ENCODE assay signal across 13 mouse cellular contexts in genomic region chr16:17801777-17802455, GRCm38 (mm10). TPM values are rescaled to one million over a fixed set of nuclear protein-coding genes. Genes with fewer than 3 reads are reported as not detected.
DNase-seq lines count a peak whose midpoint lies in the region; ATAC-seq lines count a peak whose summit lies in the region.
"Had no signal": no experiment of that assay in that cellular context is flagged by ENCODE, and none has a peak within 500 bp of the region (broad histone marks: within the 10 kb centered on the region; RNA-seq: fewer than 3 reads in every experiment).

No protein-coding gene starts in this region.

- DNase-seq in heart, adult 9 months (ENCODE audit: low spot score in 2 of 2), result no peak
- DNase-seq in lung, postnatal 36 days, result peak; percentile 33
- no peak for DNase-seq in lung, postnatal 10 days
- DNase-seq in neural tube, embryonic 11.5 days (ENCODE audit: low spot score), result no peak
- no peak for DNase-seq in cerebellum, postnatal 4 days (ENCODE audit: low spot score in 2 of 2)
- DNase-seq: embryo, embryonic 11 days; spleen, adult 18-20 months; thymus, postnatal 25 days had no signal

- H3K36me3 ChIP-seq in heart, embryonic 13.5 days, result peaks cover 9% of the 10 kb centered on the region; the same call in 1 of the 2 replicates
- H3K36me3 ChIP-seq in hindbrain, embryonic 16.5 days (ENCODE audit: control insufficient read depth, insufficient read depth, low read length), result no peaks in the 10 kb centered on the region
- 0 out of 2 replicates have a peak, but pooled peaks cover 3% of the 10 kb centered on the region for H3K36me3 ChIP-seq in neural tube, embryonic 11.5 days (ENCODE audit: control insufficient read depth, insufficient read depth, low read length)

- ATAC-seq in heart, embryonic 13.5 days (ENCODE audit: extremely low read depth, insufficient number of reproducible peaks, low FRiP score, low TSS enrichment), result no peak
- ATAC-seq in hindbrain, embryonic 16.5 days, result no peak
- no peak for ATAC-seq in neural tube, embryonic 11.5 days (ENCODE audit: insufficient read depth, low FRiP score, low TSS enrichment)
- ATAC-seq in granulocyte monocyte progenitor cell, adult 5-6 weeks (replicated peaks; ENCODE audit: poor library complexity, severe bottlenecking), result no peak

- peak overlapping the region; percentile 73 for H3K4me2 ChIP-seq in heart, embryonic 13.5 days
- H3K4me2 ChIP-seq in hindbrain, embryonic 16.5 days (ENCODE audit: low read length), result peak overlapping the region; percentile 75
- 0 out of 2 replicates have a peak overlapping the region, but pooled peaks have one; percentile 12 for H3K4me2 ChIP-seq in neural tube, embryonic 11.5 days (ENCODE audit: low read depth)

- H3K27me3 ChIP-seq in heart, embryonic 13.5 days (replicated peaks), result peaks cover 98% of the 10 kb centered on the region
- peaks cover 66% of the 10 kb centered on the region for H3K27me3 ChIP-seq in hindbrain, embryonic 16.5 days (replicated peaks; ENCODE audit: control insufficient read depth, insufficient read depth, low read length)
- H3K27me3 ChIP-seq in neural tube, embryonic 11.5 days (ENCODE audit: control insufficient read depth, insufficient read depth, low read length), result peaks cover 97% of the 10 kb centered on the region

- H3K4me3 ChIP-seq in heart, embryonic 13.5 days, result peak overlapping the region; percentile 51; the same call in 1 of the 2 replicates
- no peak overlapping the region for H3K4me3 ChIP-seq in hindbrain, embryonic 16.5 days (ENCODE audit: low read length)
- no peak overlapping the region for H3K4me3 ChIP-seq in neural tube, embryonic 11.5 days (ENCODE audit: low read depth, low read length)

- H3K4me1 ChIP-seq in heart, embryonic 13.5 days, result peaks cover 83% of the 10 kb centered on the region
- H3K4me1 ChIP-seq in hindbrain, embryonic 16.5 days (ENCODE audit: control insufficient read depth, insufficient read depth, low read depth, low read length), result peaks cover 45% of the 10 kb centered on the region
- H3K4me1 ChIP-seq in neural tube, embryonic 11.5 days (ENCODE audit: control insufficient read depth, insufficient read depth, low read length), result peaks cover 40% of the 10 kb centered on the region

- WGBS in heart, embryonic 13.5 days, result 15% methylated on average over 7 of the region's 7 CpGs
- 8% methylated on average over 7 of the region's 7 CpGs for WGBS in hindbrain, embryonic 16.5 days
- 5% methylated on average over 7 of the region's 7 CpGs for WGBS in neural tube, embryonic 11.5 days

- H3K27ac ChIP-seq in heart, embryonic 13.5 days (replicated peaks), result no peak overlapping the region
- no peak overlapping the region for H3K27ac ChIP-seq in hindbrain, embryonic 16.5 days (ENCODE audit: low read depth, low read length)
- no peak overlapping the region for H3K27ac ChIP-seq in neural tube, embryonic 11.5 days (ENCODE audit: low read depth, low read length)

- H3K9me3 ChIP-seq in heart, embryonic 13.5 days, result no peaks in the 10 kb centered on the region
- no peaks in the 10 kb centered on the region for H3K9me3 ChIP-seq in hindbrain, embryonic 16.5 days (ENCODE audit: control insufficient read depth, low read length)
- no peaks in the 10 kb centered on the region for H3K9me3 ChIP-seq in neural tube, embryonic 11.5 days (ENCODE audit: control insufficient read depth, low read length)

- no peak overlapping the region for H3K9ac ChIP-seq in heart, embryonic 13.5 days
- H3K9ac ChIP-seq in hindbrain, embryonic 16.5 days (ENCODE audit: low read depth, low read length), result no peak overlapping the region
- no peak overlapping the region for H3K9ac ChIP-seq in neural tube, embryonic 11.5 days (ENCODE audit: low read length)

RNA-seq across cellular contexts. Expression of gene Scarf2, which starts 4.8 kb away (rescaled TPM):
- 7.0 and 8.2 TPM in 2 replicates for polyA plus RNA-seq in heart, embryonic 13.5 days (2015; fragmentation: Nextera tagmentation; extraction: Ambion mirVana)
- 1.4 TPM in 2 replicates for polyA plus RNA-seq in hindbrain, embryonic 16.5 days (2015; fragmentation: Nextera tagmentation; extraction: Ambion mirVana)
- polyA plus RNA-seq in neural tube, embryonic 11.5 days (2014; fragmentation: Nextera tagmentation; extraction: Ambion mirVana), result 9.5 and 13.1 TPM in 2 replicates
- 1.1 TPM in 1 of 2 replicates, not detected in the other for total RNA-seq in granulocyte monocyte progenitor cell, adult 5-6 weeks (2014; fragmentation: Nextera tagmentation)
- not detected in 2 replicates for total RNA-seq in granulocyte monocyte progenitor cell, adult 5-6 weeks (2017)
- total RNA-seq: CH12.LX had no signal

RNA-seq across cellular contexts. Expression of gene B830017H08Rik, which starts 31.0 kb away (rescaled TPM):
- not detected in 2 replicates for polyA plus RNA-seq in heart, embryonic 13.5 days (2015; fragmentation: Nextera tagmentation; extraction: Ambion mirVana)
- 3.3 and 3.9 TPM in 2 replicates for polyA plus RNA-seq in hindbrain, embryonic 16.5 days (2015; fragmentation: Nextera tagmentation; extraction: Ambion mirVana)
- polyA plus RNA-seq in neural tube, embryonic 11.5 days (2014; fragmentation: Nextera tagmentation; extraction: Ambion mirVana), result 0.19 and 0.36 TPM in 2 replicates
- total RNA-seq in granulocyte monocyte progenitor cell, adult 5-6 weeks (2014; fragmentation: Nextera tagmentation), result not detected in 2 replicates
- not detected in 2 replicates for total RNA-seq in granulocyte monocyte progenitor cell, adult 5-6 weeks (2017)
- total RNA-seq: gastrocnemius, adult 8-10 months had no signal

RNA-seq across cellular contexts. Expression of gene Car15, which starts 36.2 kb away (rescaled TPM):
- polyA plus RNA-seq in heart, embryonic 13.5 days (2015; fragmentation: Nextera tagmentation; extraction: Ambion mirVana), result 1.1 and 1.8 TPM in 2 replicates
- 3.5 and 3.8 TPM in 2 replicates for polyA plus RNA-seq in hindbrain, embryonic 16.5 days (2015; fragmentation: Nextera tagmentation; extraction: Ambion mirVana)
- 3.2 and 3.4 TPM in 2 replicates for polyA plus RNA-seq in neural tube, embryonic 11.5 days (2014; fragmentation: Nextera tagmentation; extraction: Ambion mirVana)
- 3.0 and 5.2 TPM in 2 replicates for total RNA-seq in granulocyte monocyte progenitor cell, adult 5-6 weeks (2014; fragmentation: Nextera tagmentation)
- total RNA-seq in granulocyte monocyte progenitor cell, adult 5-6 weeks (2017), result not detected in 2 replicates

RNA-seq across cellular contexts. Expression of gene Klhl22, which starts 42.5 kb away (rescaled TPM):
- polyA plus RNA-seq in heart, embryonic 13.5 days (2015; fragmentation: Nextera tagmentation; extraction: Ambion mirVana), result 40.6 and 43.9 TPM in 2 replicates
- polyA plus RNA-seq in hindbrain, embryonic 16.5 days (2015; fragmentation: Nextera tagmentation; extraction: Ambion mirVana), result 90.2 and 98.7 TPM in 2 replicates
- 62.1 and 62.4 TPM in 2 replicates for polyA plus RNA-seq in neural tube, embryonic 11.5 days (2014; fragmentation: Nextera tagmentation; extraction: Ambion mirVana)
- total RNA-seq in granulocyte monocyte progenitor cell, adult 5-6 weeks (2014; fragmentation: Nextera tagmentation), result 16.7 and 20.1 TPM in 2 replicates
- total RNA-seq in granulocyte monocyte progenitor cell, adult 5-6 weeks (2017), result 13.2 and 24.6 TPM in 2 replicates
- total RNA-seq: CH12.LX had no signal

Comparison
In these comparisons a context has a peak if more than half of its experiments do, and no peak if none do; other contexts are left out.
1. H3K4me2 ChIP-seq: peak in every context shown above with its lines; median percentile 75 in hindbrain, embryonic 16.5 days; 73 in heart, embryonic 13.5 days; 12 in neural tube, embryonic 11.5 days.